9 mouse cellular contexts compared by ENCODE assay signal in genomic region chr10:125968191-125969132, GRCm38 (mm10). TPM values are rescaled to one million over a fixed set of nuclear protein-coding genes. Genes with fewer than 3 reads are reported as not detected.
DNase-seq lines count a peak whose midpoint lies in the region; ATAC-seq and TF ChIP-seq lines count a peak whose summit lies in the region.
"Had no signal": no experiment of that assay in that cellular context is flagged by ENCODE, and none has a peak within 500 bp of the region (broad histone marks: within the 10 kb centered on the region; RNA-seq: fewer than 3 reads in every experiment).

No protein-coding gene starts in this region.

- no peaks in the 10 kb centered on the region for H3K9me3 ChIP-seq in kidney, postnatal 0 days (replicated peaks; ENCODE audit: low read length)
- H3K9me3 ChIP-seq in embryonic facial prominence, embryonic 15.5 days (replicated peaks) = no peaks in the 10 kb centered on the region
- H3K9me3 ChIP-seq in limb, embryonic 10.5 days (replicated peaks) = no peaks in the 10 kb centered on the region
- no peaks in the 10 kb centered on the region for H3K9me3 ChIP-seq in neural tube, embryonic 13.5 days

- ATAC-seq in kidney, postnatal 0 days (replicated peaks; ENCODE audit: low FRiP score, low read depth) = no peak
- no peak for ATAC-seq in embryonic facial prominence, embryonic 15.5 days (ENCODE audit: insufficient number of reproducible peaks, low FRiP score, low TSS enrichment, low read depth)
- ATAC-seq in neural tube, embryonic 13.5 days (ENCODE audit: low read depth) = no peak

- WGBS in kidney, postnatal 0 days = 14% methylated on average over 16 of the region's 16 CpGs
- WGBS in embryonic facial prominence, embryonic 15.5 days = 5% methylated on average over 16 of the region's 16 CpGs
- WGBS in limb, embryonic 10.5 days = 15% methylated on average over 16 of the region's 16 CpGs
- WGBS in neural tube, embryonic 13.5 days = 5% methylated on average over 16 of the region's 16 CpGs

- H3K27ac ChIP-seq in kidney, postnatal 0 days = peak overlapping the region; percentile 81
- H3K27ac ChIP-seq in embryonic facial prominence, embryonic 15.5 days (replicated peaks) = peak overlapping the region; percentile 96
- peak overlapping the region; percentile 100 for H3K27ac ChIP-seq in limb, embryonic 10.5 days
- peak overlapping the region; percentile 81 for H3K27ac ChIP-seq in neural tube, embryonic 13.5 days (replicated peaks)

- DNase-seq in kidney, postnatal 0 days (ENCODE audit: low spot score) = peak; percentile 63
- DNase-seq in kidney, adult 18-20 months = no peak
- peak; percentile 62 for DNase-seq in limb, embryonic 10.5 days (ENCODE audit: low spot score)
- DNase-seq in right cerebral cortex, postnatal 14 days = no peak
- no peak for DNase-seq in adrenal gland, postnatal 25 days
- DNase-seq in frontal cortex, postnatal 36 days (ENCODE audit: low spot score in 2 of 2) = no peak

- 0 out of 2 replicates have a peak, but pooled peaks cover 7% of the 10 kb centered on the region for H3K36me3 ChIP-seq in kidney, postnatal 0 days (ENCODE audit: insufficient read depth, low read length)
- H3K36me3 ChIP-seq in embryonic facial prominence, embryonic 15.5 days = peaks cover 6% of the 10 kb centered on the region; the same call in 1 of the 2 replicates
- peaks cover 10% of the 10 kb centered on the region for H3K36me3 ChIP-seq in limb, embryonic 10.5 days
- H3K36me3 ChIP-seq in neural tube, embryonic 13.5 days = no peaks in the 10 kb centered on the region

- H3K4me2 ChIP-seq in kidney, postnatal 0 days (ENCODE audit: low read length) = peak overlapping the region; percentile 79
- peak overlapping the region; percentile 67 for H3K4me2 ChIP-seq in embryonic facial prominence, embryonic 15.5 days (replicated peaks)
- peak overlapping the region; percentile 96 for H3K4me2 ChIP-seq in neural tube, embryonic 13.5 days

- H3K27me3 ChIP-seq in kidney, postnatal 0 days (ENCODE audit: insufficient read depth, low read length) = no peaks in the 10 kb centered on the region
- H3K27me3 ChIP-seq in embryonic facial prominence, embryonic 15.5 days = no peaks in the 10 kb centered on the region
- H3K27me3 ChIP-seq in limb, embryonic 10.5 days (ENCODE audit: low read depth, poor library complexity, severe bottlenecking) = no peaks in the 10 kb centered on the region; the same call in 1 of the 2 replicates
- no peaks in the 10 kb centered on the region for H3K27me3 ChIP-seq in neural tube, embryonic 13.5 days

- TF ChIP-seq CTCF in kidney, postnatal 0 days (IDR thresholded peaks at IDR 0.05; ENCODE audit: low read depth) = no peak

- H3K9ac ChIP-seq in kidney, postnatal 0 days (ENCODE audit: low read depth, low read length) = peak overlapping the region; percentile 96
- H3K9ac ChIP-seq in embryonic facial prominence, embryonic 15.5 days = peak overlapping the region; percentile 99
- peak overlapping the region; percentile 87 for H3K9ac ChIP-seq in neural tube, embryonic 13.5 days

- H3K4me1 ChIP-seq in kidney, postnatal 0 days (replicated peaks; ENCODE audit: insufficient read depth, low read length) = peaks cover 10% of the 10 kb centered on the region
- H3K4me1 ChIP-seq in embryonic facial prominence, embryonic 15.5 days = peaks cover 30% of the 10 kb centered on the region
- H3K4me1 ChIP-seq in limb, embryonic 10.5 days = peaks cover 52% of the 10 kb centered on the region
- H3K4me1 ChIP-seq in neural tube, embryonic 13.5 days (replicated peaks) = peaks cover 42% of the 10 kb centered on the region

- H3K4me3 ChIP-seq in kidney, postnatal 0 days (replicated peaks; ENCODE audit: low read depth, low read length) = peak overlapping the region; percentile 80
- peak overlapping the region; percentile 98 for H3K4me3 ChIP-seq in embryonic facial prominence, embryonic 15.5 days (replicated peaks)
- peak overlapping the region; percentile 97 for H3K4me3 ChIP-seq in limb, embryonic 10.5 days
- peak overlapping the region; percentile 82 for H3K4me3 ChIP-seq in neural tube, embryonic 13.5 days

RNA-seq across cellular contexts. Expression of gene Lrig3, which starts 2.5 kb away (rescaled TPM):
- 14.9 and 16.0 TPM in 2 replicates for polyA plus RNA-seq in kidney, postnatal 0 days (2015; fragmentation: Nextera tagmentation; extraction: Ambion mirVana)
- 30.5 and 32.5 TPM in 2 replicates for polyA plus RNA-seq in embryonic facial prominence, embryonic 15.5 days (2015; fragmentation: Nextera tagmentation; extraction: Ambion mirVana)
- 31.6 and 49.9 TPM in 2 replicates for polyA plus RNA-seq in limb, embryonic 10.5 days (2016; fragmentation: Nextera tagmentation; extraction: Ambion mirVana)
- polyA plus RNA-seq in neural tube, embryonic 13.5 days (2015; fragmentation: Nextera tagmentation; extraction: Ambion mirVana) = 6.0 and 7.2 TPM in 2 replicates
- total RNA-seq in adrenal gland, postnatal 25 days (2021) = 4.0 and 7.2 TPM in 2 replicates
- total RNA-seq: MEL had no signal

Comparison
In these comparisons a context has a peak if more than half of its experiments do, and no peak if none do; other contexts are left out.
1. DNase-seq: peak in kidney, postnatal 0 days (single experiment) and limb, embryonic 10.5 days (single experiment); none in kidney, adult 18-20 months (single experiment), right cerebral cortex, postnatal 14 days (single experiment), adrenal gland, postnatal 25 days (single experiment) and frontal cortex, postnatal 36 days (0 of 2).
2. Peak in every context shown above with its lines, with median percentiles within 50 percentile points of each other: H3K27ac ChIP-seq, H3K4me2 ChIP-seq, H3K4me3 ChIP-seq and H3K9ac ChIP-seq.